Mouse (Mus musculus) ES-Bruce4 (cell line): Measurements from ENCODE around the gene Cdt1. TPM values are rescaled to one million over a fixed set of nuclear protein-coding genes. Genes with fewer than 3 reads are reported as not detected.

ENCODE experiments used
- H3K27ac ChIP-seq: 2 replicates; pipeline ENCODE4 v1.5.1; 2012; ENCODE audit warnings: low read length, inconsistent platforms; ENCODE audit not compliant: insufficient read depth
- H3K27me3 ChIP-seq: 2 replicates; pipeline ENCODE4 v1.6.1; 2012; ENCODE audit warnings: mild to moderate bottlenecking, low read length, inconsistent platforms; ENCODE audit not compliant: control insufficient read depth, poor library complexity, insufficient read depth, severe bottlenecking
- H3K36me3 ChIP-seq: 2 replicates; pipeline ENCODE4 v1.6.1; 2012; ENCODE audit warnings: inconsistent platforms, mild to moderate bottlenecking, low read length, moderate library complexity; ENCODE audit not compliant: control insufficient read depth, poor library complexity, insufficient read depth, severe bottlenecking
- H3K4me1 ChIP-seq: one replicate; pipeline ENCODE4 v1.8.1; 2011; ENCODE audit warnings: low read length; ENCODE audit not compliant: control insufficient read depth, insufficient read depth
- H3K4me3 ChIP-seq: 2 replicates; pipeline ENCODE4 v1.5.1; 2011; ENCODE audit warnings: low read depth, mild to moderate bottlenecking, low read length
- H3K9ac ChIP-seq: 2 replicates; pipeline ENCODE4 v1.6.1; 2012; ENCODE audit warnings: low read depth, mild to moderate bottlenecking, inconsistent platforms; ENCODE audit not compliant: poor library complexity, severe bottlenecking
- H3K9me3 ChIP-seq: replicated peaks from 2 replicates; pipeline ENCODE4 v1.6.1; 2012; ENCODE audit warnings: mild to moderate bottlenecking, low read length, inconsistent platforms; ENCODE audit not compliant: control insufficient read depth, poor library complexity, insufficient read depth, severe bottlenecking
- CTCF ChIP-seq: IDR thresholded peaks from one replicate; pipeline ENCODE4 v1.8.1; 2011; ENCODE audit warnings: low read depth, low read length
- EP300 ChIP-seq: IDR thresholded peaks from 2 replicates; pipeline ENCODE4 v1.6.1; 2011; ENCODE audit warnings: low read depth, low read length; ENCODE audit not compliant: insufficient read depth
- POLR2A ChIP-seq: IDR thresholded peaks from one replicate; pipeline ENCODE4 v1.8.1; 2011; ENCODE audit warnings: low read length; ENCODE audit not compliant: insufficient read depth
- polyA plus RNA-seq: library from polyadenylated mRNA; stranded (reverse); fragments of >200 nt; gene quantifications from 2 replicates; pipeline ENCODE4 v1.2.4, GENCODE M21; 2011; ENCODE audit warnings: low read depth; ENCODE audit not compliant: missing spikeins, insufficient read depth, insufficient read length

Cdt1 gene
- polyA plus RNA-seq, 1 experiment, result 68.6 TPM

GRCm38 (mm10) chr8:122561199-122561598 is 6.6 kb upstream of the Cdt1 start:
- Histone ChIP-seq H3K9me3 (no peaks in the 10 kb centered on the region), H3K4me1 (peaks cover 3% of the 10 kb centered on the region), H3K36me3 (no peaks in the 10 kb centered on the region), H3K4me3 (no peak overlapping the region), H3K9ac (no peak overlapping the region), H3K27me3 (no peaks in the 10 kb centered on the region), H3K27ac (no peak overlapping the region)
- TF ChIP-seq POLR2A (no peak), EP300 (no peak)

- Histone ChIP-seq H3K4me1 (peaks cover 2% of the 10 kb centered on the region), H3K27me3 (no peaks in the 10 kb centered on the region), H3K27ac (peak overlapping the region; percentile 82), H3K9ac (peak overlapping the region; percentile 98), H3K9me3 (no peaks in the 10 kb centered on the region), H3K4me3 (peak overlapping the region; percentile 51), H3K36me3 (peaks cover 9% of the 10 kb centered on the region)
- TF ChIP-seq EP300, result no peak
- no peak for TF ChIP-seq CTCF
- no peak for TF ChIP-seq POLR2A
Observed at GRCm38 (mm10) chr8:122564363-122565352, 3.2 kb upstream of the Cdt1 start.

- peaks cover 6% of the 10 kb centered on the region for H3K4me1 ChIP-seq
- TF ChIP-seq POLR2A (no peak), CTCF (no peak), EP300 (no peak)
- no peaks in the 10 kb centered on the region for H3K9me3 ChIP-seq
- no peaks in the 10 kb centered on the region for H3K27me3 ChIP-seq
- H3K27ac ChIP-seq, result peak overlapping the region; percentile 86
- H3K36me3 ChIP-seq, result peaks cover 30% of the 10 kb centered on the region
- H3K4me3 ChIP-seq, result peak overlapping the region; percentile 77
- peak overlapping the region; percentile 98 for H3K9ac ChIP-seq
Observed at GRCm38 (mm10) chr8:122566766-122567165, 1.0 kb upstream of the Cdt1 start.

- peaks cover 43% of the 10 kb centered on the region for H3K36me3 ChIP-seq
- no peaks in the 10 kb centered on the region for H3K9me3 ChIP-seq
- H3K27ac ChIP-seq, result peak overlapping the region; percentile 59
- H3K9ac ChIP-seq, result peak overlapping the region; percentile 98
- no peaks in the 10 kb centered on the region for H3K27me3 ChIP-seq
- H3K4me3 ChIP-seq, result peak overlapping the region; percentile 79
- peaks cover 6% of the 10 kb centered on the region for H3K4me1 ChIP-seq
- TF ChIP-seq CTCF (no peak), EP300 (no peak), POLR2A (no peak)
Observed at GRCm38 (mm10) chr8:122568109-122568504, 292 bp downstream of the Cdt1 start.

GRCm38 (mm10) chr8:122568881-122569309 is 1.1 kb downstream of the Cdt1 start:
- Histone ChIP-seq H3K9ac (peak overlapping the region; percentile 98), H3K27ac (no peak overlapping the region), H3K9me3 (no peaks in the 10 kb centered on the region), H3K36me3 (peaks cover 44% of the 10 kb centered on the region), H3K4me1 (peaks cover 6% of the 10 kb centered on the region), H3K27me3 (no peaks in the 10 kb centered on the region), H3K4me3 (peak overlapping the region; percentile 85)
- TF ChIP-seq EP300 (no peak), CTCF (peak; percentile 20)

GRCm38 (mm10) chr8:122569329-122569728 is 1.5 kb downstream of the Cdt1 start:
- Histone ChIP-seq H3K27ac (peak overlapping the region; percentile 3; the same call in 1 of the 2 replicates), H3K36me3 (peaks cover 49% of the 10 kb centered on the region), H3K4me1 (peaks cover 6% of the 10 kb centered on the region)

More at GRCm38 (mm10) chr8:122569329-122569728, 1.5 kb downstream of the Cdt1 start:
- H3K9ac ChIP-seq, result peak overlapping the region; percentile 98
- TF ChIP-seq CTCF (peak; percentile 49), POLR2A (no peak)
- H3K4me3 ChIP-seq, result peak overlapping the region; percentile 85
- H3K9me3 ChIP-seq, result no peaks in the 10 kb centered on the region
- no peaks in the 10 kb centered on the region for H3K27me3 ChIP-seq
